Mouse (Mus musculus): Measurements from ENCODE around the gene Arrdc1. TPM values are rescaled to one million over a fixed set of nuclear protein-coding genes. Genes with fewer than 3 reads are reported as not detected.
"Not testable (repeated sequence)": the region's sequence is repeated elsewhere in the genome, so short reads cannot be mapped to it uniquely, and the experiment has no call there.

Arrdc1 gene
- total RNA-seq (2015) (24.5 and 29.2 TPM in 2 replicates), total RNA-seq (2017) (48.3 and 58.9 TPM in 2 replicates)

DNA sequence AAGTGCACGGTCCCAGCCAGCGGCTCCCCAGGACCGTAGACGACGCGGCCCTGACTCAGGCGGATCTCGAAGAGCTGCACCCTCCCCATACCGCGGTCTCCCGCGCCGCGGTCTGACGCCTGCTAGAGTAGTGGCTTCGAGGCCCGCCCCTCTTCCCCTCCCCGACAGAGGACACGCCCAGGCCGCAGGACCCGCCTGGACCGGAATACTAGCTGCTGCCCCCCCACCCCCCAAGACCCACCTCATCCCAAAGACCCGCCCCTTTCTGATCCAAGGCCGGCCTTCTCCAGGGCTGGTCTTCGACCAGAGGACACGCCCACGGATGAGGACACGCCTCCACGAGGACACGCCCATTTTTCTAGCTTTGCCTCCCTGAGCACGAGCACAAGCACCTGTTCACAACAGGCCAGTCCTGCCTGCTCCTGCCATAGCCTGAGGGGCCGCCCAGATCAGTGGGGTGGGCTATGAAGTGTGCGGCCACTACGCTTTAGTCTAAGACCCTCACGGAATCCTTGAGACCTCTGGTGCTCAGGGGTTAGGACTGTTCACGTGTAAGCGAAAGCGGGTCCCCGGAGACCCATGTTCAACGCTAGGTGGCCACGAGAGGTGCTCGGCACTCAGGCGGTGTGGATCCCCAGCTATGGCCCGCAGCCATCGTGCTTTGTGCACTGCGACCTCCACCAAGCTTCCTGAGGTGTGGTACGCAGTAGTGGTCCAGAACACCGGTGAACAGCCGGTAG is at the start of gene Arrdc1:
Gene Arrdc1, minus strand, starts transcription at position 196 of the 740 bp plus-strand sequence.
- peak; percentile 89 for ATAC-seq (replicated peaks; ENCODE audit: poor library complexity)

DNA sequence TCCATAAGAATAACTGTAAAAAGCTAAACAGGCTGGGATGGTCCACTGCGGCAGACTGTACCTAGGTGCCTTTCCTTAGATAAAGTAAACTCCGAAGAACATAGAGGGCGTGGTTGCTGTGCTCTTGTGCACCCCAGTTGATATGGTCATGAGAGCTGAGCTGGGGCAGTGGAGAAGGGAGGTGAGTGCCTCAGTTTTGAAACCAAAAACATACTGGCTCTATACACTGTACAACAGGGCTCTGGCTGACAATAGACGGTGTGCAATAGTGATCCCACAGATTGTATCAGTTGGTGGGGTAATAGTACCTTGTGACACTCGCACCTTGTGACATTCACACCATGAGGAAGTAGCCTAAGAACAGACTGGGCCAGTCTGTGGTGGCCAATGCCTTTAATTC is 41.9 kb upstream of the Arrdc1 start:
- peak; percentile 23 for ATAC-seq (replicated peaks; ENCODE audit: poor library complexity)

DNA sequence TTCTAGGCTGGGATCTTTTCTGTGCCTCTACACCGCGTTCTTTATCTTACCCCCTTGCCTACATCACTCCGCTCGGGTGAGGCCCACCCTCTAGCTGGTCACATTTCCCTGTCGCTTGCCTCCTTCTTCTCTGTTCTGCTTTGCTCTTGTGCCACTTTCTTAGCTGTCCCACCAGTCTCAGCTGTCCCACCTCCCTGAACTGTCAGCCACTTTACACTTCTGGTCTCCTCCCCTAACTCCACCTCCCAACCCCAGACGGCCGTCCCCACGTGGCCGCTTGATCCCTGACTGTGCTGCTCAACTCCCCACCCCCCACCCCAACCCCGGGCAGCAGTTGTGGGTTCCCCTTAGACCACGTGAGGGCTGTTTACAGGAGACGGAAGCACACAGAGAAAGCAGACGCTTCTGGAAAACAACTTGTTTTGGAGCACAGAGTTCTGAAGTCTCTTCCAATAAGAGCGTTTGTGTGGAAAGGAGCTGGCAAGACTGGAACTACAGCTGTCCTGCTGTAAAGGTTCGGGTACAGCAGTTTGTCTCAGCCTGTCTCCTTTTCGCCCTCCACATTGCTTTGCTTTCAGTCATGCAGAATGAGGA is 40.7 kb upstream of the Arrdc1 start, which contains the start of gene Pnpla7:
Gene Pnpla7, plus strand, starts transcription at position 330 of the 594 bp plus-strand sequence.
- peak; percentile 68 for ATAC-seq (replicated peaks; ENCODE audit: poor library complexity)

DNA sequence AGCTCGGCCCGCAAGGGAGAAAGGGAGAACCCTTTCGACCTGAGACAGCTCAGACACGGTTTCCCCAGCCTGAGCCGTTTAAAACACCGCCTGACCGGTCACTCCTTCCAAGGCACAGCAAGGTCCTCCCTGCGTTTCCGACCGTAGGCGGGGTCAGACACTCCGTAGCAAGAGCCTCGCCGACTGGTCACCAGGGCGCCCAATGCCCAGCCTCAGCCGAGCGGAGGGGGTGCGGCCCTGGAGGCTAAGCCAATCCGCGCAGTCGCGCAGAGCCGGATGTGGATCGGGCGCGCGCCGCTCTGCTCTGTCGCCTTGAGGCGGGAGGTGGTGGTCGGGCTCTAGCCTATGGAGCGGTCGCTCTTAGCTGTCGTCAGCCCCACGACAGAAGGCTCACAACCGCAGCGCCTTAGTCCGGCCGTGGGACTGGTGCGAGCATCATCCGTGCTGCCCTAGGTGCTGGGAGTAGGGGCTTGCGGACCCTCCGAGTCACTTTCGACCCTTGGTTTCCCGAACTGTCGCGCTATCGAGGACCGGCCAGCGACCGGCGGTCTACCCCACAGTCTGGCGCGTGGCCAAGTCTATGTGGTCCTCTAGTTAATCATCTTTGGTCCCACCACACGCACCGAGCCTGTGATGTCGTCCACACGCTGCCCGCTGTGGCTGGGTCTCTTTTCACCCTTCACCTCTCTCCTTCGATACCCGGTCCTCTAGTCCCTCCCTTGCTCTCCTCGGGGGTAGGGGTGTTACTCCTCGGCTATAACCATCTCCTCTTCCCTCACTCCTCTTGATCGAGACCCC is 40.1 kb upstream of the Arrdc1 start, which contains the start of gene Mrpl41:
Gene Mrpl41, minus strand, starts transcription at position 193 of the 798 bp plus-strand sequence.
- peak; percentile 78 for ATAC-seq (replicated peaks; ENCODE audit: poor library complexity)

DNA sequence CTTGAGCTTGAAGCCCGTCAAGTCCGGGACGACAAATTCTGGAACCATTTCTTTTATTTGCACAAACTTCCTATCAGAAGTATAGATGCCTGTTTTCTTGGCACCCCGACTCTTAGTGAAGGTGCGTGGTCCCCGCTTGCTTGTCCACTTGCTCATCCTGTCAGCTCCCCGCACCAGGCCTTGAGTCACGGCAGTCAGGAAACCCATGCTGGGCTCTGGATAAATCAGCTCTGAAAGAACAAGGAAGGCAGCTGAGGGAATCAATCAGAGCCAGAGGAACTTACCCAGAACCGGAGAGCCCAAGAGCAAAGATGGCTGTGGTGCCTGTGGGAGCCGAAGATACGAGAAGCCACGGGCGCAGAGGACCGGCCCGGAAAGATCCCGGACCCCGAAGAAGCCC is 39.4 kb upstream of the Arrdc1 start:
- not testable (repeated sequence) for ATAC-seq (replicated peaks; ENCODE audit: poor library complexity)

DNA sequence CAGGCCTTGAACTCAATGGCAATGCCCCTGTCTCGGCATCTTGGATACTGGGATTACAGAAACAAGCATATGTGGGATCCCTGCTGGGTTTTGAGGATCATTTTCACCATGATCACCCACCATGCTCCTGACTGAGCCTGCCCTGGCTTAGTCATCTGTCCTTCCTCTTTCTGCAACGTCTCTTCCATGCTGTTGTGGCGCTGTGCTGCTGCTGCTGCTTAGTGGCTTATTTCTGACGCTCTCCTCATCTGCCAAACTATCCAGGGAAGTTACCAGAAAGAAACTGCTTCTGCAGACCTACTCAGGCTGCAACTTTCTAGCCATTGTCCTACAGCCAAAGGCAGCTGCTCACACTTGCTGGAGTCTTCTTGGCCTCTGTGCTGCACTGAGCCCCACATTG is 35.3 kb upstream of the Arrdc1 start:
- no peak for ATAC-seq (replicated peaks; ENCODE audit: poor library complexity)

DNA sequence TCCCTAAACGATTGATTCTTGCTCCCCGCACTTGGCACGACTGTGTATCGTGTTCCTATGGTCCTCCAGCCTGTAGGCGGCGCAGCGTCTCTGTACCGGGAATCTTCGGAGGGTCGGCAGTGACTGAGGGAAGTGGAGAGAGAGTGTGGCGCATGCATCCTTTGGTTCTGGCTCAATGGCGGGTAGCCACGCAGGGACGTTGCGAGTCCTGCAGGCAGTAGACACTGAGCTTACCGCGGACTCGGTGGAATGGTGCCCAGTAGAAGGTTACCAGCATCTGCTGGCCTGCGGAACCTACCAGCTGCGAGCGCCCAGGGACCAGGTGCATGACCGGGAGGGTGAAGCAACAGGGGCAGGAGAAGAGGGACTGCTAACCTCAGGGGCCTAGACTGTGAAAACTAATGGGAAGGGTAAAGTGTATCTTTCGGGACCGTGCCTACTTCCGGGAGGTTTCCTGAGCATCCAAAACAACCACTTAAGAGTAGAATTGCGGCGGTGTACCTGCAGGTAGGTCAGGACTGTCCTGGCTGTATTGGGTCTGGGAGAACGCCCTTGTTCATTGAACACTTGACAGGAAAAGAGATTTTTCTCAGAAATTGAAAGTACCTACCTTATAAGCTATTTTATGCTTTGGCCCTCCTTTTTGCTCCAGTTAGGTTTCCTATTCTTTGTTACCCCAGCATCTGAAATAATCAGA is 27.4 kb upstream of the Arrdc1 start, which contains the start of gene Dph7:
Gene Dph7, plus strand, starts transcription at position 97 of the 697 bp plus-strand sequence.
- peak; percentile 99 for ATAC-seq (replicated peaks; ENCODE audit: poor library complexity)

DNA sequence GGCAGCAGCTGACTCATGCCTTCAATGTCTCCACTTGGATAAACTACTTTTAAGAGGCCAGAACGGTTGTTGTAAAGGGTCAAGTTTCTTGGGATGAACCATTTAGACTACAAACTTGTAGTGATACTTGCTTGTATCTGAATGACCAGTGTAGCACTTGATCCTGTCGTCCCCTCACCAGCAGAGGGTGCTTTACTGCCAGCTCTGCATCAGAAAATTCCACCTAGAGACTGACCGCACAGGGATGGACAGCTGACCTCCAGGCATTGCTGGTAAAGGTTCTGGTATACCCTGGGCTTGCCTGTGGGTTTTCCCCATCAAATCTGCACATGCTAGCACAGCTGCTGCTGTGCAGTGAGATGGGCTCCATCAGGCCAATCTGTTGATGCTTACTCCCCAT is 25.9 kb upstream of the Arrdc1 start:
- no peak for ATAC-seq (replicated peaks; ENCODE audit: poor library complexity)

DNA sequence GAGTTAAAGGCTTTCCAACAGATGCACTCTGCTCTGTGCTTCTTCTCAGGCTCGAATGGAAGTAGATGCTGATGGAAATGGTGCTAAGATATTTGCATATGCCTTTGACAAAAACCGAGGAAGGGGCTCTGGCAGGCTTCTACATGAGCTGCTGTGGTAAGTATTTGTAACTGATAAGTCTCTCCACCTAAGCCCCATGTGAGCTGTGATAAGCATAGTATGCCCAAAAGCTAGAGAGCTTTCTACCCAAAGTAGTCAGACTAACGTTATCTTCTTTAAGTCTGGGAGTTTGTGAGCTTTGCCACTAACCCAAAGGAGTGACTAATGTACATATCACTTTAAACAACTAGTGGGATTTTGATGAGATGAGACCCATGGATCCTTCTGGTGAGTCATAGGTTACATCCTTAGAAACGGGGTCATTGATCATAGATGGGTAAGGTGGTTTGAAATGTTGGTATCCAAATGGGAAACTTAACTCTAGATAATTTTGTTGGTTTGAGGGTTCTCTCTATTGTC is 17.5 kb upstream of the Arrdc1 start:
- ATAC-seq (replicated peaks; ENCODE audit: poor library complexity), result 0 out of 2 replicates have a peak, but pooled peaks have one; percentile 12

DNA sequence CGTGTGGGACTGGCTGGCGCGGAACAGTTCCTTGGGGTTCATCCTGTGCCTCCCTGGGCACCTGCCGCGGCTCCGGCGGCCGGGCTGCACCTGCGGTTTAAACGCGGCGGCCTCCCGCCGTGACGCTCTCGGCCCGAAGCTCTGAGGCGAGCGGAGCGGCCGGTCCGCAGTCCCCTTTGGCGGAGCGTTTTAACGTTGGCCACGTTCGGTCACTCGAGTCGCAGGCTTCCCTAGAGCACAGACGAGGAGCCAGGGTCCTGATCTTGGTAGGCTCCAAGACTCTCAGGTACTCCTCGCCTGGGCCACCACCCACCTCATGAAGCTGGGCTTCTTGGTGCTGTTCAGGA is 15.1 kb upstream of the Arrdc1 start:
- ATAC-seq (replicated peaks; ENCODE audit: poor library complexity), result 0 out of 2 replicates have a peak, but pooled peaks have one; percentile 5

DNA sequence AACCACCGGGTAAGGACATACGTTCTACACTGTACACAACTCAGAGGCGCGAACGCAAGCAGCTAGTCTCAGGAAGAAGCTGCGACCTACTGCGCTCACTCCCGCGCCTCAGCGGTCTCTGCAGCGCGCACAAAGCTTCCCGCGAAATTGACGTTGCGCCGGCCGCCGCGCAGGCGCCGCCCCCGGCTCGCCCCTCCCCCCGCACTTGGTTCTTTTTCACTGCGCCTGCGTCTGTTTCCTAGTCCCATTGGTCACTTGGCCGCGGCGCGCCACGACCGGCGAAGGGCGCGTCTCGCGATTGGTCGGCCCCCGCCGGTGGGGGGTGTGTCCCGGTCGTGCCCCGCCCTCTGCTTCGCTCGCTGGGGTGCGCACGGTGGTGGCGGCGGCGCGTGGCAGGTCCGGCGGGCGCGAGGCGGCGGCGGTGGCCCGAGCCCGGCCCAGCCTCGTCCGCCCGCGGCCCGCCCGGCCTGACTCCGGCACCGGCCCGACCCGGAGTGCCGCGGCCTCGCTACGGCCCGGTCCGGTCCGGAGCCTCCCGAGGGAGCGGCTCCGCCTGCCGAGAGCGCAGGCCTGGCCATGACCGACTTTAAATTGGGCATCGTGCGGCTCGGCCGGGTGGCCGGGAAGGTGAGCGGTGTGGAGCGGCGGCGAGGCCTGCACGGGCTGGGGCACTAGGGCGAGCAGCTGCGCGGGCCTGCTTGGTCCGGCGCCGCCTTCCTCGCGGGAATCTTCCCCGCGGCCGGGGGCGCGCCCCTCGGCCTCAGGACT is 14.6 kb upstream of the Arrdc1 start, which contains the start of gene Zmynd19:
Gene Zmynd19, plus strand, starts transcription at position 372 of the 768 bp plus-strand sequence.
- peak; percentile 98 for ATAC-seq (replicated peaks; ENCODE audit: poor library complexity)

DNA sequence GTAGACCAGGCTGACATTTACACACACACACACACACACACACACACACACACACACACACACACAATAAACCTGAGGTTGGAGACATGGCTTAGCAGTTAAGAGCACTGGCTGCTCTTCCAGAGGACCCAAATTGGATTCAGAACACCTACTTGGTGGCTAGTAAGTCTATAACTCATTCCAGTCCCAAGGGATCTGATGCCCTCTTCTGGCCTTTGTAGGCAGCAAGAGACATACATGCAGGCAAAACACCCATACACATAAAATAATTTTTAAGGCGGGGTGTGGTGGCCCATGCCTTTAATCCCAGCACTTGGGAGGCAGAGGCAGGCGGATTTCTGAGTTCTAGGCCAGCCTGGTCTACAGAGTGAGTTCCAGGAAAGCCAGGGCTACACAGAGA is 9.3 kb upstream of the Arrdc1 start:
- ATAC-seq (replicated peaks; ENCODE audit: poor library complexity), result peak; percentile 81

DNA sequence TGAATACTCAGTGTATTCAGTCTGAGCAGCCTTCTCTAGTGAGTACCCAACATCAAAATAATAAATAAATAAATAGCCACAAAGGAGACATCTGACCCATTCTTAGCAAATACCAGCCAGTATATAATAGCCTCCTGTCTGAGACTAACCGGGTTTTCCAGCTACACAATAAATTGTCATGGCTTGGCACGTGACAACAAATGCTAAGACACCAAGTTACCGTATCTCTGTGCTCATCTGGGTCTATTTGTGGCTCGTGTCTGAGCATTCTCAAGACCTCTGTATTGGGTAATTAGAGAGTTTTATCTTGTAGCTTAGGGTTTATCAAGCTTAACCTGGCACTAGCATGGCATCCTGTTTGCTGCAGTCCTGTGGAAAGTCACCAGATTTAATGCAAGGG is 7.0 kb upstream of the Arrdc1 start:
- ATAC-seq (replicated peaks; ENCODE audit: poor library complexity), result peak; percentile 20; the same call in 1 of the 2 replicates

DNA sequence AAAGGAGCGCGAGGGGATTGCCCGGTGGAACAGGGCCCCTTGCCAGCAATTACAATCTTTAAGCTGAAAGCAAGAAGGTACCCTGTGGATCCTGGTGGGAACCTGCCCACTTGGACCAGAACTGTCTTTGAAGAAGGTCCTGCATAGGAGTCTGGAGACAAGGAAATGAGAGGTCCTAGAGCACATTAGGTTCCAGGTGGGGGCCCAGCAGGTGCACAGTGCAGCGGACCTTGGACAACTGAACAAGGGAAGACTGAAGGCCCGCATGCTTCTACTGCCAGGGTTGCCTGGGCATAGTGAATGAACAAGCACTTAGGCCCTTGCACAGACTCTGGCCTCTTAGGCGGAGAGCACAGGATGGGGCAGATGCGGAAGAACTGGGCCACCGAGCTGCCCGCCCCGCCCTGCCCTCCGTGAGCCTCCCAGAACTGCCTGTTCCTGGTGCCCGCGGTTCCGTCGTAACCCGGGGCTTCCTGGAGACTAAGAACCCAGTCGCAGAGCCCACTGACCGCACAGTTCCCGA is 550 bp downstream of the Arrdc1 start:
- ATAC-seq (replicated peaks; ENCODE audit: poor library complexity), result peak; percentile 47

DNA sequence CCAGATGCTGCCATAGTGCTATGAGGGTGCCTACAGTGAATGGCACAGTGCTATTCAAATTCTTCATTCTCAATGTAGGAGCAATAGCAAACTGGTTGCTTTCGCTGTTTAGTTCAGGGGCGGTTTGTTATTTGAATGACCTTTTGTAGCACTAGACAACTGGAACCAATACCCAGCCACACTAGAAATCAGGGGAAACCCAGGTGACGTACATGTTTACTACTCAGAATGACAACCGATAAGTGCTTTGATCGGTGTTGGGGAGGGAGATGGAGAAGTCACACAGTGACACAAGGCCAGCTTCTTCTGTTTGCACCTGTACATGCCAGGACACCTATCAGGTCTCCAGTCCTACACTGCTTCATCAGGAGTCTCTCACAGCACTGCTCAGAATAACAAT is 5.5 kb downstream of the Arrdc1 start:
- no peak for ATAC-seq (replicated peaks; ENCODE audit: poor library complexity)

DNA sequence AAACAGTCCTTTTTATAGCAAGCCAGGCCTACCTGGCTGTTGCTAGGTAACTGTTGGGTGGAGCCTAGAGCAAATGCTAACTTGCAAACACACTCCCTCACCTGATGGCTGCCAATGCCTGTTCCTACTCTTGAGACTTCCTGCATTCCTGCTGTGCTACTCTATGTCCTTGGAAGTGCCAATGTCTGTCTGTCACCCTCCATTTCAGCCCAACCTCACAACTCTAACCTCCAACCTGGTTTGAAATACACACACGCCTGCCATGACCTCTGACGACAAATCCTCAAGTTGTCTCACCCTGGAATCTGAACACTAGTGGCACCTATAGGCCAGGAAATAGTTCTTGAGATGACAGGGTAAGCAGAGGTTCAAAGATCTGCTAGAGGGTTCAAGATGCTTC is 5.9 kb downstream of the Arrdc1 start:
- ATAC-seq (replicated peaks; ENCODE audit: poor library complexity), result no peak

DNA sequence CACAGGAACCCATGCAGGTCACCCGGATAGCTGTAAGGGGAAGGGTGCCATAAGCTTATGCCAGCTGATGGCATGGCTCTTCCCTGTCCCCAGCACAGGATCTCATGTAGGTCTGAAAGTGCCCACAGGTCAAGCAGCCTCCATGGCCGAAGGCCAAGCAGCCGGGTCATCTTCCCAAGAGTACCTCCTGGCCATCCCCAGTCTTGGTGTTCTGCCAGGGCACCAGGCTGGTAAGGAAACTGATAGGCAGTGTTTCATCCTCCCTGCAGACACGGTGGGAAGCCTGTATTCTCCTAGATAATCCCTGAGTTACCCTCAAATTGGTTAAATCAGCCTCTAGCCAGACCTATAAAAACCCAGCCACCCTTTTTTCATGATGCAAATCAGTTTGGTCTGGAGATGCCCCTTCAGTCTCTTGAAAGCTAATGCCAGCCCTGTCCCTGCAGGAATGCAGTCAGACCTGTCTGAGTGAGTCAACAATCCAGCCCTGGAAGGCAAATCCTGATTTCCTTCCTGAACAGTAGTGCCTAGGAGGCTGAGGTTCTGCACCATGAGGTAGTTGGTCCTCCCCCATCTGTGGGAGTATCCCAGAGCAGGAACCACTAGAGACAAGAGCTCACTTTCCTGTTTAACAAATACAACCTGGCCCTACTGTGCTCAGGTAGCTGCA is 7.1 kb downstream of the Arrdc1 start:
- ATAC-seq (replicated peaks; ENCODE audit: poor library complexity), result no peak

DNA sequence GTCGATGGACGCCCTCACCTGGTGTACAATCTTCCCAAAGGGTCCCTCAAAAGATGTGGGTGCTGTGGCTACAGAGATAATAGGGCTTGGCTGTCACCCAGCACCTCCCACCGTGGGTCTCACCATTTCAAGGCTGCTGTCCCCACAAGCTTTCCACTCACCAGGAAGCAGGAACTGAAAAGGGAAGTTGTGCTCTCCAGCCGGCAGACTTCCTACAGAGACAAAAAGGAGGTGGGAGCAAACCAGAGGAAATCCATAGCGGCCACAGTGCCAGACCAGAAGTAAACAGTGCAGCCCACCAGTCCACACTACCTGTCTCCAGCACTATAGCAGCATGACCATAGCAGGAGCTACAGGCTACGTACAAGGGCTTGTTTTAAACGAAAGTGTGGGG is 8.1 kb downstream of the Arrdc1 start:
- ATAC-seq (replicated peaks; ENCODE audit: poor library complexity), result peak; percentile 54
